Mouse (Mus musculus) small intestine, adult 2 months (tissue): Measurements from ENCODE around the gene Chchd3. TPM values are rescaled to one million over a fixed set of nuclear protein-coding genes. Genes with fewer than 3 reads are reported as not detected.

Experiments
- H3K27ac ChIP-seq: fragments of 200-500 bp; 2 replicates; pipeline ENCODE4 v1.5.1; 2012; ENCODE audit warnings: low read depth, low read length, control low read depth, inconsistent platforms; ENCODE audit not compliant: insufficient read depth
- H3K27me3 ChIP-seq: fragments of 200-500 bp; 2 replicates; pipeline ENCODE4 v1.6.1; 2012; ENCODE audit warnings: mild to moderate bottlenecking, moderate library complexity, low read length, inconsistent platforms; ENCODE audit not compliant: control insufficient read depth, insufficient read depth
- H3K36me3 ChIP-seq: fragments of 200-500 bp; 2 replicates; pipeline ENCODE4 v1.6.1; 2012; ENCODE audit warnings: mild to moderate bottlenecking, low read length, control low read depth, inconsistent platforms; ENCODE audit not compliant: control insufficient read depth, insufficient read depth
- H3K4me1 ChIP-seq: fragments of 200-500 bp; 2 replicates; pipeline ENCODE4 v1.6.1; 2012; ENCODE audit warnings: low read length, inconsistent platforms, mixed read lengths; ENCODE audit not compliant: control insufficient read depth, insufficient read depth, insufficient read length
- H3K4me3 ChIP-seq: fragments of 200-500 bp; 2 replicates; pipeline ENCODE4 v1.5.1; 2012; ENCODE audit warnings: low read depth, mild to moderate bottlenecking, control low read depth, inconsistent platforms, low read length, moderate library complexity
- CTCF ChIP-seq: fragments of 200-500 bp; IDR thresholded peaks from 2 replicates; pipeline ENCODE4 v1.5.1; 2012; ENCODE audit warnings: low read depth, mild to moderate bottlenecking, control low read depth, inconsistent platforms, low read length, moderate library complexity, mixed read lengths; ENCODE audit not compliant: insufficient replicate concordance, insufficient read length; ENCODE audit errors: extremely low read depth
- POLR2A ChIP-seq: fragments of 200-500 bp; IDR thresholded peaks from 2 replicates; pipeline ENCODE4 v1.6.1; 2012; ENCODE audit warnings: low read depth, mild to moderate bottlenecking, control low read depth, inconsistent platforms, low read length, moderate library complexity
- WGBS: fragments of 180-500 bp; shearing (Covaris S2); methylation state at CpG from one replicate; pipeline ENCODE4 v1.1.7; 2018; 5-methylcytosine and 5-hydroxymethylcytosine counted together
- polyA plus RNA-seq: library from polyadenylated mRNA; depleted of rRNA; stranded (reverse); fragments of >200 nt; gene quantifications from 2 replicates; pipeline ENCODE4 v1.2.3, GENCODE M21; 2012

Gene Chchd3
- polyA plus RNA-seq, 1 experiment, result 78.8 TPM

GRCm38 (mm10) chr6:32950973-32951372 is 109.1 kb downstream of the Chchd3 start:
- TF ChIP-seq POLR2A, result no peak
- TF ChIP-seq CTCF, result no peak
- H3K4me1 ChIP-seq, result no peaks in the 10 kb centered on the region
- H3K27ac ChIP-seq, result no peak overlapping the region
- no peaks in the 10 kb centered on the region for H3K27me3 ChIP-seq
- 80% methylated on average over 4 of the region's 4 CpGs for WGBS
- peaks cover 2% of the 10 kb centered on the region; the same call in 1 of the 2 replicates for H3K36me3 ChIP-seq
- H3K4me3 ChIP-seq, result no peak overlapping the region

GRCm38 (mm10) chr6:32949702-32950101 is 110.4 kb downstream of the Chchd3 start:
- Histone ChIP-seq H3K27ac (no peak overlapping the region), H3K4me3 (no peak overlapping the region), H3K36me3 (peaks cover 2% of the 10 kb centered on the region; the same call in 1 of the 2 replicates), H3K27me3 (no peaks in the 10 kb centered on the region), H3K4me1 (no peaks in the 10 kb centered on the region)
- 92% methylated on average over 3 of the region's 3 CpGs for WGBS
- no peak for TF ChIP-seq POLR2A

GRCm38 (mm10) chr6:32947225-32947624 is 112.8 kb downstream of the Chchd3 start:
- H3K4me1 ChIP-seq, result no peaks in the 10 kb centered on the region
- TF ChIP-seq POLR2A (no peak), CTCF (no peak)
- H3K27me3 ChIP-seq, result no peaks in the 10 kb centered on the region
- H3K4me3 ChIP-seq, result no peak overlapping the region
- no peak overlapping the region for H3K27ac ChIP-seq
- no peaks in the 10 kb centered on the region for H3K36me3 ChIP-seq
- 76% methylated on average over 6 of the region's 6 CpGs for WGBS

- TF ChIP-seq CTCF, result no peak
- no peak for TF ChIP-seq POLR2A
- Histone ChIP-seq H3K4me3 (no peak overlapping the region), H3K4me1 (no peaks in the 10 kb centered on the region), H3K27ac (no peak overlapping the region), H3K36me3 (no peaks in the 10 kb centered on the region), H3K27me3 (no peaks in the 10 kb centered on the region)
- WGBS, result 83% methylated on average over 1 of the region's 1 CpGs
Observed at GRCm38 (mm10) chr6:32944956-32945355, 115.1 kb downstream of the Chchd3 start.

GRCm38 (mm10) chr6:32943651-32944050 is 116.4 kb downstream of the Chchd3 start:
- 96% methylated on average over 4 of the region's 4 CpGs for WGBS
- Histone ChIP-seq H3K36me3 (no peaks in the 10 kb centered on the region), H3K4me1 (no peaks in the 10 kb centered on the region), H3K27ac (no peak overlapping the region), H3K27me3 (no peaks in the 10 kb centered on the region), H3K4me3 (no peak overlapping the region)
- TF ChIP-seq CTCF (no peak), POLR2A (no peak)

GRCm38 (mm10) chr6:32940299-32940698 is 119.8 kb downstream of the Chchd3 start:
- WGBS, result 80% methylated on average over 11 of the region's 11 CpGs
- no peak overlapping the region for H3K27ac ChIP-seq
- H3K27me3 ChIP-seq, result no peaks in the 10 kb centered on the region

GRCm38 (mm10) chr6:32937643-32938042 is 122.4 kb downstream of the Chchd3 start:
- no peak overlapping the region for H3K27ac ChIP-seq
- H3K4me1 ChIP-seq, result no peaks in the 10 kb centered on the region
- TF ChIP-seq CTCF (no peak), POLR2A (no peak)
- WGBS, result 93% methylated on average over 1 of the region's 1 CpGs
- H3K27me3 ChIP-seq, result no peaks in the 10 kb centered on the region
- no peaks in the 10 kb centered on the region for H3K36me3 ChIP-seq
- no peak overlapping the region for H3K4me3 ChIP-seq

More at GRCm38 (mm10) chr6:32940299-32940698, 119.8 kb downstream of the Chchd3 start:
- Histone ChIP-seq H3K36me3 (no peaks in the 10 kb centered on the region), H3K4me1 (no peaks in the 10 kb centered on the region), H3K4me3 (no peak overlapping the region)
- TF ChIP-seq POLR2A (no peak), CTCF (no peak)

- Histone ChIP-seq H3K27ac (no peak overlapping the region), H3K27me3 (no peaks in the 10 kb centered on the region), H3K4me1 (no peaks in the 10 kb centered on the region), H3K36me3 (no peaks in the 10 kb centered on the region), H3K4me3 (no peak overlapping the region)
- 90% methylated on average over 3 of the region's 3 CpGs for WGBS
- TF ChIP-seq POLR2A, result no peak
- no peak for TF ChIP-seq CTCF
Observed at GRCm38 (mm10) chr6:32936794-32937193, 123.3 kb downstream of the Chchd3 start.
